Mouse (Mus musculus) NIH3T3 (cell line): ENCODE results near the gene Myh1.
A peak's percentile ranks its signal among the peaks of the same experiment; 100 is the strongest.

Source experiments
- DNase-seq: peaks from one replicate; pipeline ENCODE4 v3.0.0-alpha.2; 2012; ENCODE audit warnings: low read depth

Gene Myh1

DNA sequence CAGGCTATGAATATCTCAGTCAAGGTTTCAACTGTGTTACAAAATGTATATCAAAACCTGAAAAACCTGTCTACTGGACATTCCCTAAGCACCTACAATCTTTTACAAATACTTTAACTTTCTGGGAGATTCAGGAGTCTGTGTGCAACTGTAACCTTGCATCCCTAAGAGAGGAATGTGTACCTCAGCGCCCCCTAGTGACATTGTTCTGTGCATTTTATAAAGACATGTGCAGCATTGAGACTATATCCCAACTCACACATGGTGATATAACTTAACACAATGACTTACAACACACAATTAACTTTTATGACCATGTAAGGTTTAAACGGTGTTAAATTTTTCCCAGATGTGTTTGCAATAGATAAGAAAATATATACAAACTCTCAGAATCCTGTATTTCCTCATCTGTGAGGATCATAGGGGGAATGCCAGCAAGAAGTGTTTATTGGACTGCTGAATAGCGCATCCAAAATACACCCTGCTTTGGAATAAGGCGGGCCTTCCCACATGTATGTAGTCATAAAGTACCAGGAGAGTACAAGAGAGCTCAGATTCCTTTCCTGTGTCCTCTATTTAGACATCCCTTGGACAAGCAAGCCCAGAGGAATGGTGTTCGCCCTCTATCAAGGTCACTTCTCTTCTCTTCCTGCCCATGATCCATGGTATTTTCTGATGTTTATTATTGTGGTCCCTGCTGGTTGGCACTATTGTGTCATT, 35.9 kb downstream of the Myh1 start:
- DNase-seq, result peak; percentile 70

DNA sequence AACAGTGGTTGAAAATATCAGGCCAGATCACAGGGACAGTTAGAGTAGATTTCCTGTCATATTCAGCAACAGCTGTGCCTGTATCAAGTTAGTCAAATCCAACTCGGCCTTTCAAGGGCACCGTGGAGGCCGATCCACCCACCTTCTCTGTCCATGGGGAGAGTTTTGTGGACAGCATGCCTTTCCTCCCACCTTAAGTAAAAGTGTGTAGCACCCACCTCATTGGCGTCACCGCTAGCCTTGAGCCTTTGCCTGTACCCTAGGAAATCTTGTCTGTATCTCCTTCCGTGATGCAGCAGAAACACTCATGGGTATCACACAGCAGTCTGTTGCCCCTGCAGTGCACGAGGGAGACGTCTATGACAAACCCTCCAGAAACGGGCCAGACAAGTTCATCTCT, 36.9 kb downstream of the Myh1 start:
- no peak for DNase-seq

DNA sequence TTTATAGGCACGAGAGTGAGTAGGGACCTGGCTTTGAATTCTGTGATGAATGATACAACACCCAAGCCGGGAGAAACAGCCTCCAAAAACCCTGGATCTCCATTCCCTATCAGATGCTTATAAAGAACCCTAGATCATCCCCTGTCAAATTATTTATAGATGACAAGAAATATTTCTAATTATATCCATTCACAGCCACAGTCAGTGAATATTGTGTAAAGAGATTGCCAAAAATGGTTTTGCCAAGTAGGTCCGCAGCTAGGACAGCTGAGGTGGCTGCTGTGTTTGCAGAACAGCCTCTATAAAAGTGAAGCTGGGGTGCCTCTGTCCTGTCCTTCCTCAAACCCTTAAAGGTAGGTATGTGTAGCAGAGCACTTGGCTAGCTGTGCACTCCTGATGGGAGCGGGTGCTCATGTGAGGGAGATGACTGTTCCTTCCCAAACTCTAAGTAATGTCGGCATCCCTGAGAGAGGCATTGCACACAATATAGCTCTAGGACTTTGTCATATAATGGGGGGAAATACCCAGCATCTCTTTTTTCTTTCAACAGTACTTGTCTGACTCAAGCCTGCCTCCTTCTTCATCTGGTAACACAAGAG, 37.7 kb downstream of the Myh1 start, which contains the start of gene Myh4:
Gene Myh4 (plus strand): TSS at position 549 of the 599 bp plus-strand sequence.
- DNase-seq, result no peak

DNA sequence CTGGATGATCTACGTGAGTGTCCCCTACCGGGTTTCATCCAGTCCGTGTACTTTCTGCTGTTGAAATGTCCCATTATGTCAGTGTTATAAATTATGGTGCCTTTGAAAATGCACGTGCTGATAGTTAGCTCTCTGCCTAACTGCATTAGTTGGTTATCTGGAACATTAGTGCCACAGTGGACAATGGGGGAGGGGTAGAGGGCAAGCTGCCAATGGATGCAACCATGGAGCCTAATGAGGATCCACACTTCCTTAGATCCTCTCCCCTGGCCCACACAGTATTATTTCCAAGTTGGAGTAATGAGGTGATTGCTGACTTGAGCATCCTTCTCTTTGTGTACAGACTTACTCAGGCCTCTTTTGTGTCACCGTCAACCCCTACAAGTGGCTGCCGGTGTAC, 41.2 kb downstream of the Myh1 start:
- DNase-seq, result no peak

DNA sequence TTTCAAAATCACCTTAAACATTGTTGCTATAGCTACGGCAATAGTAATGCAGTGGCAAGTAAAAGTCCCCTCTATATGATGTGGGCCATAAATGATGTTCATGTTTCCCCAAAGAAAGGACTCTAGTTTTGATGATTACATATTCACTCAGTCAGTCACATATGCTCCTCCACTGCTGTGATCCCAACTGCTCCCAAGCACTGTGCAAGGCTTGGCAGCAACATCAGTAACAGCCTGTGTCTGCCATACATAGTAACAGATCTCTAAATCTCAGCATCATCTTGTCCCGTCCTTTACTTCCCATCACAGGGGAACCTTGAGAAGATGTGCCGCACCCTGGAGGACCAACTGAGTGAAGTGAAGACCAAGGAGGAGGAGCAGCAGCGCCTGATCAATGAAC, 53.8 kb downstream of the Myh1 start:
- DNase-seq, result no peak

DNA sequence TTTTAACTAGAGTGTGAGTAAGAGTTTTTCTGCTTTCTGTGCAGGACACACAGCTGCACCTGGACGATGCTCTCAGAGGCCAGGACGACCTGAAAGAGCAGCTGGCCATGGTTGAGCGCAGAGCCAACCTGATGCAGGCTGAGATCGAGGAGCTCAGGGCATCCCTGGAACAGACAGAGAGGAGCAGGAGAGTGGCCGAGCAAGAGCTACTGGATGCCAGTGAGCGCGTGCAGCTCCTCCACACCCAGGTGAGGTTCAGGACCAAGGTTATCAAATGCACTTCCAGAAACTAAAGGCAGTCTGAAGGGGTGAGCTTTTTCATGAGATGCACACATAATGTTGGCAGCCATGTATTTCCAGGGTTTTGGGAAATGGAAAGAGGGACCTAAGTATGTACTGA, 57.2 kb downstream of the Myh1 start:
- no peak for DNase-seq

DNA sequence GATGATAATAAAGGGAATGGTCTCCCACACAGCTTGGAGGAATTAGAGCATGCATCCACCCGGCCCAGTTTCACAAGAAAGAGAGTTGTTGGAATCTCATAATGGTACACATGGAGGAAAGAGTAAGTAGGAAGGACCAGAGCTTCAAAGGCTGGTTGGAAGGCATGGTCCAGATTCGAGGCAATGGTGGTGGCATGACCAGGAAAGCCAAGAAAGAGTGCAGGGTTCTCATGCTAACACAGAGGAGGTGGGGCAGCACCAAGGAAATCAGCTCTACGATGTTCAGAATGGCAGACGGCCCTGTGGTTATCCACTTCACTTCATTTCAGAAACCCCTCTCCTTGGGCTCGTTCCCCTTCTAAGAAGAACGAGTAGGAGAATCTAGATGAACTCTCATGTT, 61.1 kb downstream of the Myh1 start:
- no peak for DNase-seq
